Mouse (Mus musculus): ENCODE results near the gene Gabarapl2.
A peak's percentile ranks its signal among the peaks of the same experiment; 100 is the strongest.
"Not testable (repeated sequence)": the region's sequence is repeated elsewhere in the genome, so short reads cannot be mapped to it uniquely, and the experiment has no call there.

Gene Gabarapl2

GRCm38 (mm10) chr8:111938076-111938985 is 2.2 kb upstream of the Gabarapl2 start:
- DNase-seq, result not testable (repeated sequence)

- DNase-seq, result peak; percentile 61
Measured at GRCm38 (mm10) chr8:111939516-111940142, 874 bp upstream of the Gabarapl2 start.

GRCm38 (mm10) chr8:111941101-111941454 is 575 bp downstream of the Gabarapl2 start:
- no peak for DNase-seq

- no peak for DNase-seq
Measured at GRCm38 (mm10) chr8:111943544-111943943, 3.0 kb downstream of the Gabarapl2 start.

GRCm38 (mm10) chr8:111947144-111947543 is 6.6 kb downstream of the Gabarapl2 start:
- DNase-seq, result no peak

- DNase-seq, result peak; percentile 46
Measured at GRCm38 (mm10) chr8:111947954-111948353, 7.5 kb downstream of the Gabarapl2 start.

GRCm38 (mm10) chr8:111950846-111951245 is 10.3 kb downstream of the Gabarapl2 start:
- no peak for DNase-seq

GRCm38 (mm10) chr8:111951317-111951716 is 10.8 kb downstream of the Gabarapl2 start:
- no peak for DNase-seq

- DNase-seq, result peak; percentile 62
Measured at GRCm38 (mm10) chr8:111951936-111952335, 11.4 kb downstream of the Gabarapl2 start.

GRCm38 (mm10) chr8:111954844-111955594 is 14.5 kb downstream of the Gabarapl2 start:
- no peak for DNase-seq

GRCm38 (mm10) chr8:111955879-111956278 is 15.4 kb downstream of the Gabarapl2 start:
- no peak for DNase-seq

- no peak for DNase-seq
Measured at GRCm38 (mm10) chr8:111957231-111957630, 16.7 kb downstream of the Gabarapl2 start.

- DNase-seq, result no peak
Measured at GRCm38 (mm10) chr8:111960591-111961321, 20.3 kb downstream of the Gabarapl2 start.

- no peak for DNase-seq
Measured at GRCm38 (mm10) chr8:111961330-111961729, 20.8 kb downstream of the Gabarapl2 start.

- DNase-seq, result no peak
Measured at GRCm38 (mm10) chr8:111962589-111962988, 22.1 kb downstream of the Gabarapl2 start.

GRCm38 (mm10) chr8:111963091-111963490 is 22.6 kb downstream of the Gabarapl2 start:
- DNase-seq, result no peak

- DNase-seq, result no peak
Measured at GRCm38 (mm10) chr8:111963546-111963945, 23.0 kb downstream of the Gabarapl2 start.

GRCm38 (mm10) chr8:111964351-111964750 is 23.8 kb downstream of the Gabarapl2 start:
- DNase-seq, result no peak

- no peak for DNase-seq
Measured at GRCm38 (mm10) chr8:111964849-111965561, 24.5 kb downstream of the Gabarapl2 start.

- DNase-seq, result no peak
Measured at GRCm38 (mm10) chr8:111967246-111967870, 26.9 kb downstream of the Gabarapl2 start.

- no peak for DNase-seq
Measured at GRCm38 (mm10) chr8:111968541-111968940, 28.0 kb downstream of the Gabarapl2 start.

GRCm38 (mm10) chr8:111968991-111969390 is 28.5 kb downstream of the Gabarapl2 start:
- DNase-seq, result no peak

Data from cerebellum, adult 8-10 months (tissue).